ENCODE assay signal across 32 mouse cellular contexts in genomic region chr10:98686370-98686769, GRCm38 (mm10).
"Had no signal": no experiment of that assay in that cellular context is flagged by ENCODE, and none has a peak within 500 bp of the region (broad histone marks: within the 10 kb centered on the region; RNA-seq: fewer than 3 reads in every experiment).

No protein-coding gene starts in this region.

- H3K9me3 ChIP-seq: limb, embryonic 10.5 days; limb, embryonic 12.5 days; limb, embryonic 13.5 days; limb, embryonic 15.5 days; liver, embryonic 12.5 days; liver, embryonic 13.5 days; liver, embryonic 15.5 days; lung, embryonic 15.5 days; megakaryocyte, embryonic 14.5 days; midbrain, embryonic 10.5 days; midbrain, embryonic 12.5 days; midbrain, embryonic 13.5 days; midbrain, embryonic 15.5 days; neural tube, embryonic 12.5 days had no signal

- H3K9ac ChIP-seq: limb, embryonic 12.5 days; limb, embryonic 13.5 days; limb, embryonic 15.5 days; liver, embryonic 12.5 days; liver, embryonic 13.5 days; liver, embryonic 14.5 days; liver, embryonic 15.5 days; liver, postnatal 0 days; lung, embryonic 14.5 days; lung, embryonic 15.5 days; midbrain, embryonic 12.5 days; midbrain, embryonic 13.5 days; midbrain, embryonic 15.5 days; neural tube, embryonic 12.5 days had no signal

- H3K4me3 ChIP-seq: limb, embryonic 10.5 days; limb, embryonic 12.5 days; limb, embryonic 13.5 days; limb, embryonic 15.5 days; liver, embryonic 12.5 days; liver, embryonic 13.5 days; liver, embryonic 15.5 days; lung, embryonic 15.5 days; megakaryocyte, embryonic 14.5 days; midbrain, embryonic 10.5 days; midbrain, embryonic 12.5 days; midbrain, embryonic 13.5 days; midbrain, embryonic 15.5 days; myocyte; neural tube, embryonic 12.5 days had no signal

- H3K27me3 ChIP-seq: limb, embryonic 12.5 days; limb, embryonic 13.5 days; limb, embryonic 15.5 days; liver, embryonic 12.5 days; liver, embryonic 13.5 days; liver, embryonic 15.5 days; lung, embryonic 15.5 days; megakaryocyte, embryonic 14.5 days; midbrain, embryonic 12.5 days; midbrain, embryonic 13.5 days; midbrain, embryonic 15.5 days; neural tube, embryonic 12.5 days had no signal

- ATAC-seq: liver, embryonic 12.5 days; liver, postnatal 0 days; lung, postnatal 0 days; midbrain, embryonic 13.5 days; midbrain, embryonic 15.5 days; midbrain, embryonic 16.5 days had no signal

- H3K36me3 ChIP-seq: limb, embryonic 10.5 days; limb, embryonic 12.5 days; limb, embryonic 13.5 days; limb, embryonic 15.5 days; liver, embryonic 12.5 days; liver, embryonic 13.5 days; liver, embryonic 15.5 days; lung, embryonic 15.5 days; midbrain, embryonic 10.5 days; midbrain, embryonic 12.5 days; midbrain, embryonic 13.5 days; midbrain, embryonic 15.5 days; neural tube, embryonic 12.5 days had no signal

- H3K27ac ChIP-seq: limb, embryonic 10.5 days; limb, embryonic 12.5 days; limb, embryonic 13.5 days; limb, embryonic 15.5 days; liver, embryonic 12.5 days; liver, embryonic 13.5 days; liver, embryonic 14.5 days; liver, embryonic 15.5 days; lung, embryonic 15.5 days; macrophage; midbrain, embryonic 10.5 days; midbrain, embryonic 12.5 days; midbrain, embryonic 13.5 days; midbrain, embryonic 15.5 days; neural tube, embryonic 12.5 days had no signal

- H3K4me2 ChIP-seq: limb, embryonic 12.5 days; limb, embryonic 13.5 days; limb, embryonic 15.5 days; liver, embryonic 11.5 days; liver, embryonic 12.5 days; liver, embryonic 13.5 days; liver, embryonic 15.5 days; lung, embryonic 14.5 days; lung, embryonic 15.5 days; midbrain, embryonic 11.5 days; midbrain, embryonic 12.5 days; midbrain, embryonic 13.5 days; midbrain, embryonic 15.5 days; neural tube, embryonic 12.5 days had no signal

- DNase-seq: left cerebral cortex, postnatal 4 days; liver; liver, embryonic 13.5 days; liver, postnatal 0 days; lung, adult 18-20 months; lung, adult 2 months; lung, embryonic 14.5 days; lung, postnatal 10 days; lung, postnatal 14 days; lung, postnatal 36 days; lung, postnatal 4 days; midbrain, embryonic 14.5 days had no signal

- H3K4me1 ChIP-seq: liver, embryonic 12.5 days; liver, embryonic 13.5 days; liver, embryonic 15.5 days; midbrain, embryonic 12.5 days; midbrain, embryonic 13.5 days; midbrain, embryonic 15.5 days; neural tube, embryonic 12.5 days had no signal
